Mouse (Mus musculus) Muller cell, postnatal 12 days (primary cell): ENCODE data around the gene Gm26566.
"Not testable (repeated sequence)": the region's sequence is repeated elsewhere in the genome, so short reads cannot be mapped to it uniquely, and the experiment has no call there.

ENCODE experiments used
- DNase-seq: peaks from one replicate; pipeline ENCODE4 v3.0.0-alpha.2; 2015; ENCODE audit errors: inconsistent ontology term

Gene Gm26566

DNA sequence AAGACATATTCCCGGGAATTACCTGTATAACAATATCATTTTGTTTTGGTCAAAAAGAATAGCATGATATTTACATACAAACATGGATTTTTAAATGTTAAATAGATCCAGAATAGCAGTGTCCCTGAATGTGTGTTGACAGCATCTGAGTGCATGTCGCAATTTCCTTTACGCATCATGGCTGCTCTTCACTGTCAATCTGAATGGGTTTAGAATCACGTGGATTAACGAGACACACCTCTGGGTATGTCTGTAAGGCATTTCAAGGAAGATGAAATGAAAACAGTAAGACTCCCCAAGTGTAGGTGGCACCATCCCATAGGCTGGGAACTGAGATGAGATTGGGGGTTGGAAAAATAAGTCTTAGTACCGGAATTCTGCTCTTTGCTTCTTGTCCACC, 17.4 kb downstream of the Gm26566 start:
- DNase-seq: no peak

DNA sequence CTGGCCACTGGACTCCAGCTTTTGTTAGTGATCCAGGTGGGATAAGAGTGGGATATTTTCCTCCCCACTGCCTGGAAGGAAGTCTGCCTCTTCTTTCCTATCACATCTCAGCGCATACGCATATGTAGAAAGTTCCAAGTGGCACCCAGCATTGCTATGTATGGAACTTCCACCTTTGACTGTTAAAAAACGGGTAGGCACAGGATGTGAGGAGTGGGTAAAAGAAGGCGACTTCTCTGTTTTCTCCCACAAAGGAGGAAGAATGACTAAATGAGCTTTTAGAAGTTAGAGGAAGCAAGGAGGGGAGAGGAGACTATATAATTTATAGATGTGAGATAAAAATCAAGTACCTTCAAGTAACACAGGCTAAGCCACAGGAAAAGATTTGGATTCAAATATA, 19.8 kb downstream of the Gm26566 start:
- no peak for DNase-seq

DNA sequence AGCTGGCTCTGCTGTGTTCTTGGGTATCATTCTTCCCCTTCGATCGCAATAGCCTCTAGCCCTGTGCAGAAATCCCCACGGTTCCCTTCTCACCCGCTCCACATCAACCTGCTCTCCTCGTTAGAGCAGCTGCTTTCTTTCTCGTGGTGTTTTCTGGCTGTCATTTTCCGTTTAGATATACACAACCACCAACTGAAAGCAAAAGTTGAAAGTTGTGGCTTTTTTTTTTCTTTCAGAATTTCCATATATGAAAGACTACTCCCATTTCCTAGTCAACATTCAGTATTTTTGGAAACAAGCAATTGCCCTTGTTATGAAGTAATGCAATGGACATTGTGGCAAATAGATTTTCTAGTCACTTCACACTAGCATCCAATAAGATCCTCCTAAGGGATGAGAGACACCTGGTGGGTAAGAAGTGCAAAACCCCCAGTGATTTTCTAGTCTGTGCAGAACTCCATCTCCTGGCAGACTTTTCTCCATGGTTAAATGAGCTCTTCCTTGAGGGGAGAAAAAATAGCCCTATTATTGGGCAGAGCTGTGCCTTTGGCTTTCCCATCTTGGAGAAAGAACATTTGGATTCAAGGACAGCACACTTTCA, 21.3 kb downstream of the Gm26566 start:
- DNase-seq: no peak

DNA sequence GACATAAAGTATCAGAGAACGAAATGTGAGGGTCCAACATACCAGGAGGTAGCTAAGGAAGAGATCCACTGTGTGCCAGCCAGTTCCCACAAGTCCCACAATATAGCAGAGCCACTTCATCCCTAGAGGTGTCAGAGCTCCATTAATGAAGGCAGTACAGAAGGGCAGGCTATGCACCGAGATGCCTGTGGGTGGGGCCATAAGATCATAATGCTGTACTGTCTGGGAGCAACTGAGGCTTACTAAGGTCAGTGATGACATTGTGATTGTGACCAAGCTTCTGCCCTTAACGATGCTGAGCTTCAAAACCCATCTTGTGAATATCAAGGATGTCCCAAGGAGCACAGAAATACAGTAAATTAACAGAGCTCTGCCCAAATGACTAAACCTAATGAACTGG, 22.6 kb downstream of the Gm26566 start:
- DNase-seq: no peak

GRCm38 (mm10) chr4:88749926-88750325, 28.3 kb downstream of the Gm26566 start:
- no peak for DNase-seq

DNA sequence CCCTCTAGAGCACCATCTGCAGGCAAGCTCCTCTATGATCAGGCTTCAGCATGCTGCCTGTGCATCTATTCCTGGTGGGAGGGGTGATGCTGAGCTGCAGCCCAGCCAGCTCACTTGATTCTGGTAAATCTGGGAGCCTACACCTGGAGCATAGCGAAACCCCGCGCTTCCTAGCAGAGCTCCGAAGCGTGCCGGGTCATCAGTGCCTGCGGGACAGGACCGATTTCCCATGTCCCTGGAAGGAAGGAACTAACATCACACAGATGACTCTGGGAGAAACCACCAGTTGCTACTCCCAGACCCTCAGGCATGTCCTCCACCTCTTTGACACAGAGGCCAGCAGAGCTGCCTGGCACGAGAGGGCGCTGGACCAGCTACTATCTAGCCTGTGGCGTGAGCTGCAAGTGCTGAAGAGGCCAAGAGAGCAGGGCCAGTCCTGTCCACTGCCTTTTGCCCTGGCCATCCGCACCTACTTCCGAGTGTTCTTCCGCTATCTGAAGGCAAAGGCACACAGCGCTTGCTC, 33.3 kb downstream of the Gm26566 start, which contains the start of gene Gm13271:
Gene Gm13271 (plus strand): TSS at position 51 of the 523 bp plus-strand sequence.
- DNase-seq: not testable (repeated sequence)

DNA sequence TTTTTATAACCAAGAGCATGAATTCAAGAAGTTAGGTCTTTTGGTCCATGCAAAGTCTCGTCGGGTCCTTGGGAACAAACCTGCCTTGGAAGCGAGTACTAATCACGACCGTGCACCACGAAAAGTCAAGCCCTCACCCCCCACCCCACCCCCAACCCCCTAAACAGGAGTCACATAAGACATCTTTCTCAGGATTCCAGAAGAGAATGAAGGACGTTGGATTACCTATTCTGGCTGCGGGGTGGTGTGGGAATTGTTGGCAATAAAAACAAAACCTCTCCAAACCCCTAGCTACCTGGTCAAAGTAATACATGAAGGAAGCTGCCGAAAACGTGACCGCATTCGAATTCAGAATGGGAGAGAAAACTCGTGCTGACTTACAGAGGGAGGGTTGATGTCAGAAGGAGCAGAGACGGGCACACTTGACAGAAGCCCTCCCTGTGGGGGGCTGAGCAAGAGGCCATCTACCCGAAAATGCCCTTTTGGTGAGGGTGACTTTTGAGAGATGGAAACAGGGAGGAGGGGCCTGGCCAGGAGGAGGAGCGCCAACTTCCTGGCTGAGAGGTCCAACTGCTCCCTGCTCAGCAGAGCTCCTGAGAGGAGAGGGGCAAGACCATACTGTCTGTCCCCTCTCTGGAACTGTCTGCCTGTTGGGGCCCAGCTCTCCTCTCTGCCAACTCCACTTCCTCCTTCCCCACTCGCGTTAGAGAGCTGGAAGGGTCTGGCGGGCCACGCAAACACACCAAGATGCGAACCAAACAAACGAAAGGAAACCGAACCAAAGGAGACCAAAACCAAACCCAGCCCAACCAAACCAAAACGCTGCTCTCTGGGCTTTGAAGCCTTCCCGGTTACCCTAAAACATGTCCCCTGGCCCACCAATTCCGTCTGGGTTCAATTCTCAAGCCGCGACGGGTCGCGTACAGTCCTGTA, 35.2 kb downstream of the Gm26566 start:
- peak; percentile 47 for DNase-seq

DNA sequence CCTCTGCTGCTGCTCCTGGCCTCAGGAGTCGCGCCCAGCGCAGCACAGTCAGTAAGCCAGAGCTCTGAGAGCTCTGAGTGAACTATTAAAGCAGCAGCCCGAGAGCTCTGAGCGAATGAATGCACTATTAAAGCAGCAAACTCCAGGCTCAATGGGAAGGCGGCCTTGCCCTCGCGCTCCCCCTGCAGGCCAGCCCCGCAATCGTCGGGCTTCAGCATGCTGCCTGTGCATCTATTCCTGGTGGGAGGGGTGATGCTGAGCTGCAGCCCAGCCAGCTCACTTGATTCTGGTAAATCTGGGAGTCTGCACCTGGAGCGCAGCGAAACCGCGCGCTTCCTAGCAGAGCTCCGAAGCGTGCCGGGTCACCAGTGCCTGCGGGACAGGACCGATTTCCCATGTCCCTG, 36.0 kb downstream of the Gm26566 start:
- DNase-seq: peak; percentile 91

GRCm38 (mm10) chr4:88758751-88759150, 37.1 kb downstream of the Gm26566 start:
- DNase-seq: not testable (repeated sequence)

- not testable (repeated sequence) for DNase-seq
Observed at GRCm38 (mm10) chr4:88759610-88760268, 38.1 kb downstream of the Gm26566 start, which contains the start of gene Gm13283. Gene Gm13283, plus strand, starts transcription at chr4:88760119.

GRCm38 (mm10) chr4:88760431-88760830, 38.8 kb downstream of the Gm26566 start:
- peak; percentile 74 for DNase-seq

GRCm38 (mm10) chr4:88761776-88762175, 40.2 kb downstream of the Gm26566 start:
- DNase-seq: not testable (repeated sequence)

- not testable (repeated sequence) for DNase-seq
Observed at GRCm38 (mm10) chr4:88762341-88762740, 40.7 kb downstream of the Gm26566 start.

GRCm38 (mm10) chr4:88763384-88764018, 41.9 kb downstream of the Gm26566 start:
- DNase-seq: peak; percentile 76
